Mouse (Mus musculus): ENCODE results near the gene Ugt1a9.
"Not testable (repeated sequence)": the region's sequence is repeated elsewhere in the genome, so short reads cannot be mapped to it uniquely, and the experiment has no call there.

The Ugt1a9 gene

DNA sequence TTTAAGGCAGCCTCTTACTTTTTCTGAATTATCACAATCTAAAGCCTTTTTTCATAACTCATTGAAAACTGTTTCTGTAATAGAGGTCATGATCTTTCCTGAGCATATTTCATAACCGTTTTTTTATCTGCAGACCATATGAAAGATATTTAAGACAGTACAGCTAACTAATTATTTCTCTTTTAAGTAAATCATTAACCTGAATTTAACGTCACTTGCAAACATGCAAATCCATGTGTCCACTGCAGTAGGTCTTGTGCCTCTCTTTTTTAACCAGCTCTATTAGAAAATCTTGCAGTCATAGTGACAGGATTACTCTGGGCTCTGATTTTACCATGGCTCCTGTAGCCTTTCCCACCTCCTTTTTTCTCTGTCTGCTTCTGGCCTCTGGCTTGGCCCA lies at the start of gene Ugt1a9:
Ugt1a9 (plus strand) TSS at position 306 of the 400 bp plus-strand sequence.
- DNase-seq (ENCODE audit: low read depth, low spot score): no peak

DNA sequence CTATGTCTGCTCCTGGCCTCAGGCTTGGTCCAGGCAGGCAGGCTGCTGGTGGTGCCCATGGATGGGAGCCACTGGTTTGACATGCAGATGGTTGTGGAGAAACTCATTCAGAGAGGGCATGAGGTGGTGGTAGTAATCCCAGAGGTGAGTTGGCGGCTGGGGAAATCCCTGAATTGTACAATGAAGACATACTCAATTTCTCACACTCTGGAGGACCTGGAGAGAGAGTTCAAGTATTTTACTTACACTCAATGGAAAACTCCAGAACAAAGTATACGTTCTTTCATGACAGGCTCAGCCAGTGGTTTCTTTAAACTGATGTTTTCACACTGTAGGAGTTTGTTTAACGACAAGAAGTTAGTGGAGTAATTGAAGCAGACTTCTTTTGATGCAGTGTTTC lies 45.4 kb upstream of the Ugt1a9 start:
- DNase-seq (ENCODE audit: low read depth, low spot score): not testable (repeated sequence)

DNA sequence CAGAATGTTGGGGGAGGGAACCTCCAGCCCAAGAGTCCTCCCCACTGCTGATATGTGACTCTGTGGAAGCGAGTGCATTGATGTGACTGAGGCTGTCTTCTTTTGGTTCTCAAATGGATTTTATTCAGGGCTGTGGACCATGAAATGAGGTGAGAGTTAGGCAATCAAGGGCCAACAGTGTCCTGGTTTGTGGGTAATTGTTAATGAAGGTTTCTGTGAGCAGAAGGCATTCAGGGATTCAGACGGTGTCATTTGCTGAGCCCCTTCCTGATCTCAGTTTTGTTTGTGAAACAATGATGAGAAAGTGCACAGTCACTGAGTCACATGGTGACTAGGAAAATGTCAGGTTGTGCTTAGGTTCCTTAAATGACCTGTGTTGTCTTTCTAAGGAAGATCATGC lies 27.6 kb upstream of the Ugt1a9 start:
- not testable (repeated sequence) for DNase-seq (ENCODE audit: low read depth, low spot score)

DNA sequence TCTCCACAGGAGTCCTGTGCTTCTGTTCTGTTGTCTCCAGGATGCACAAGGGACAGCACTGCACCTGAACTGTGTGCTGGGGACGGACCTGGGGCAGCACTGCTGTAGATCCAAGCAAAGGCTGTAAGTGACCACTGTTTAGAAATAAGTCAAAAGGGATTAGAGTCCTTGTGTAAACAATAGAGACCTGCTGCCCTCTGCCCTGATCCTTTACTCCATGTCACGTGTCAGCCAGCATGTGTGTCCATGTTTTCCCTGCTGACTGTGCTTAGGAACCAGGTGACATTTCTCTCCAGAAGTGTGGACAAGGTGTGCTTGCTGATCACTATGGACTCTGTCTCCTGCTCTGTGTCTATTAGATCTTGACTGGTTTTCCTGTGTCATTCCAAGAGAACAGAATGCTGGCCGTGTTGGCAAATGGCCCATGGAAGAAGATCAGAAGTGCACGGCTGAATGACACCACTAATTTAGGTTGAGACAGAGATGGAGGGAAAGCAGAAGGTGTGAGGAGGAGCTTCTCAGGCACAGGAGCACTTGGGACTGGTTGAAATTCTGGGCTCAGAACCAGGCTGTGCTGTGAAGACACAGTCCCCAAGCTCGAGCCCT lies 25.7 kb upstream of the Ugt1a9 start:
- not testable (repeated sequence) for DNase-seq (ENCODE audit: low read depth, low spot score)

DNA sequence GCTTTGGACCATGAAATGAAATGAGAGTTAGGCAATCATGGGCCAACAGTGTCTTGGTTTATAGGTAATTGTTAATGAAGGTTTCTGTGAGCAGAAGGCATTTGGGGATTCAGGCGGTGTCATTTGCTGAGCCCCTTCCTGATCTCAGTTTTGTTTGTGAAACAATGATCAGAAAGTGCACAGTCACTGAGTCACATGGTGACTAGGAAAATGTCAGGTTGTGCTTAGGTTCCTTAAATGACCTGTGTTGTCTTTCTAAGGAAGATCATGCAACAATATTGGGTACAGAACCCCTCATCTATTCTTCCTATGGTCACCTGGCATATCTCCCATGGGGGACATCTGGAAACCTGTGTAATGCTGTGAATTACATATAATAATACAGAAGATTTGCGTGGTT lies 23.2 kb upstream of the Ugt1a9 start:
- not testable (repeated sequence) for DNase-seq (ENCODE audit: low read depth, low spot score)

DNA sequence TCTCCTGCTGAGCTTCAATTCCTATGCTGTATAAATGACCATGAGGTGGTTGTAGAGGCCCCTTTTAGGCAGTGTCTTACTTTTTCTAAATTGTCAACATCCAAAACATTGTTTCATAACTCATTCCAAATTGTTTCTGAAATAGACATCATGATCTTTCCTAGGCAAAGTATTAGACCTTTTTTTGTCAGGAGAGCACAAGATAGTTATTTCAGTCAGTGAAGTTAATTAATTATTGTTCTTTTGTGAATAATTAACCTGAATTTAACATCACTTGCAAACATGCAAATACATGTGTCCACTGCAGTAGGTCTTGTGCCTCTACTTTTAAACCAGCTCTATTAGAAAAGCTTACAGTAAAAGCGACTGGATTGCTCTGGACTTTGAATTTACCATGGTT lies 15.5 kb upstream of the Ugt1a9 start, which contains the start of gene Ugt1a10:
Ugt1a10 (plus strand) TSS at position 301 of the 400 bp plus-strand sequence.
- DNase-seq (ENCODE audit: low read depth, low spot score): no peak

DNA sequence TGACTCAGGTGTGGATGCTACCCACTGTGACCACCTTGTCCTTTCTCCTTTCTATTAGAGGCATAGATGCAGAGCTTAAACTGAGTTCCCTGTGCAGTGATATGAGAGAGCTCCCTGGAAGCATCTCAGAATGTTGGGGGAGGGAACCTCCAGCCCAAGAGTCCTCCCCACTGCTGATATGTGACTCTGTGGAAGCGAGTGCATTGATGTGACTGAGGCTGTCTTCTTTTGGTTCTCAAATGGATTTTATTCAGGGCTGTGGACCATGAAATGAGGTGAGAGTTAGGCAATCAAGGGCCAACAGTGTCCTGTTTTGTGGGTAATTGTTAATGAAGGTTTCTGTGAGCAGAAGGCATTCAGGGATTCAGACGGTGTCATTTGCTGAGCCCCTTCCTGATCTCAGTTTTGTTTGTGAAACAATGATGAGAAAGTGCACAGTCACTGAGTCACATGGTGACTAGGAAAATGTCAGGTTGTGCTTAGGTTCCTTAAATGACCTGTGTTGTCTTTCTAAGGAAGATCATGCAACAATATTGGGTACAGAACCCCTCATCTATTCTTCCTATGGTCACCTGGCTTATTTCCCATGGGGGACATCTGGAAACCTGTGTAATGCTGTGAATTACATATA lies 4.0 kb upstream of the Ugt1a9 start:
- DNase-seq (ENCODE audit: low read depth, low spot score): not testable (repeated sequence)

DNA sequence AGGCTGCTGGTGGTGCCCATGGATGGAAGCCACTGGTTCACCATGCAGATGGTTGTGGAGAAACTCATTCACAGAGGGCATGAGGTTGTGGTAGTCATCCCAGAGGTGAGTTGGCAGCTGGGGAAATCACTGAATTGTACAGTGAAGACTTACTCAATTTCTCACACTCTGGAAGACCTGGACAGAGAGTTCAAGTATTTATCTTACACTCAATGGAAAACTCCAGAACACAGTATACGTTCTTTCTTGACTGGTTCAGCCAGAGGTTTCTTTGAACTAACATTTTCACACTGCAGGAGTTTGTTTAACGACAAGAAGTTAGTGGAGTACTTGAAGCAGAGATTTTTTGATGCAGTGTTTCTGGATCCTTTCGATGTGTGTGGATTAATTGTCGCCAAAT lies 302 bp downstream of the Ugt1a9 start:
- DNase-seq (ENCODE audit: low read depth, low spot score): no peak

DNA sequence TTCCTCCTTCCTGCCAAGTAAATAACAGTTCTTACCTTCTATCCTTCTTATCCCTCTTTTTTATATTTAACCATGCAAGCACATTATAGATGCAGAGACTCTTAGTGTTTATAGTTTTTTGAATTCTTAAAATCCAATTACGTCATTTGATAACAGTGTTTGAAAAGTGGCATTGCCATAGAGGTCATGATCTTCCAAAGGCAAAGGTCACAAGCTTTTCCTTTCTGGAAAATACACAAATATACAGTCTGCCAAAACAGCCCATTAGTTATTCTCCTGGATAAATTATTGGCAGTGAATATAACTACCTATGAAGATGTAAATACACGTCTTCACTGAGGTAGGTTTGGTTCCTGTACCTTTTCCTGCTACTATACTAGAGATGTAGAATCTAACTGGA lies 3.9 kb downstream of the Ugt1a9 start:
- DNase-seq (ENCODE audit: low read depth, low spot score): no peak

DNA sequence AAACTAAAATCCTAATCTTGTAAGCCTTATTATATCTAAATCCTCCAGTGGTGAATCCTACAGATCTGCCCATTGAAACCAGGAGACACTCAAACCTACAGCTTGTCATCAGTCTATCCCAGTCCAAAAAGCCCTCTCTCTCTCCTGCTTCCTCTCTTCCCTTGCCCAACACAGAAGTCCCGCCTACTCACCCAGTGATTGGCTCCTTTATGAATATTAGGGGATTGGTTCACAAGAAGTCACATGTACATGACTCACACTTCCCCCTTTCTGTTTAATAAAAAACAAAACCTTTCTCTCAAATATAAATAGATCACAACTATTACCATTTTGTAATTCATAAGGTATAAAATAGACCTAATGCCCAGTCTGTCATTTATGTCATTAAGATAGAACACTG lies 6.5 kb downstream of the Ugt1a9 start:
- no peak for DNase-seq (ENCODE audit: low read depth, low spot score)

DNA sequence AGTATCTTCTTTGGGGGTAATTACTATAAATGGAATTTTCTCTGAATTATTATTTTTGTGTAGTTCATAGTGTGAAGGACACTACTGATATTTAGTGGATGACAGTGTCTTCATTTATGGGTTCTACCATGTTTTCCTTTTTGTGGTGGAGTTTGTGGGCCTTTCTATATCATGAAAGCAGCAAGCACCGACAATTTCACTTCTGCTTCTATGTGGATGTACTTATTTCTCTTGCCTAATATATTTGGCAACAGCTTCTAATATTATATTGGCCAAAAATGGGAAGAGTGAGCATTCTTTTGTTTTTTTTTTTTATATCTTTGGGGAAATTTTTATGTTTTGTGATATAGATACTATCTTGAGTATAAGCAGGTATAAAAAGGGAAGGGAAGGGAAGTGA lies 11.1 kb downstream of the Ugt1a9 start:
- DNase-seq (ENCODE audit: low read depth, low spot score): no peak

DNA sequence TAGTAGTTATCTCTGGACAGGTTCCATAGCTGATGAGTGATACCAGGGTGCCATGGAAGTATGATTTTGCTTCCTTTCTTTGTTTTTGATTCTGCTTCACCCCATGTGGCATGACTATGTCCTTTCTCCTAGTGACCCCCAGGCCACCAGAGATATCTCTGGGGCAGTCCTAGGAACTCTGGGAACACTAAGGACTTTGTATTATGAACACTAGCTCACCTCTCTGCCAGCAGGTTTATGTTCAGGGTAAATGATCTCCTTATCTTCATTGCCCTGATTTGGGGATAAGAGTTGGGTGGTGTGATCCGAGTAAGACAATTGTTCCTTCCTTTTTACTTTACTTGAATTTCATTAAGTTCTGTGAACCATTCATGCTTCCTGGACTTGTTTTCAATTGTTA lies 15.5 kb downstream of the Ugt1a9 start:
- no peak for DNase-seq (ENCODE audit: low read depth, low spot score)

DNA sequence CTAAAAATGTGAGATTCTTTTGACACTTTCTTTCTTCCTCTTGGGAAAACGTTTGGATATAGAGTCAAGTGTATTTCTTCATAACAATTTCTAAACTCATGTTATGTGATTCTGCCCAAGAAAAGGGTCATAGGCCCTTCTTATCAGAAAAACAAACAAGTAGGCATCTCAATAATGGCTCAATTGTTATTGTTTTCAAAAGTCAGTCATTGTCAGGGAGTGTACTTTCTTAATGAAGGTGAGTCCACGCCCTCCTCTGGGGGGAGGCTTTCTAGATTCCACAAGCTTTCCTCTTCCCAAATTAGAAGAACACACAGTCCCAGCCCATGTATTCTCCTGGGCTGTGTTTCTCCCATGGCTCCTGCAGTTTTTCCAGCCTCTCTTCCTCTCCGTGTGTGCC lies 16.9 kb downstream of the Ugt1a9 start, which contains the start of gene Ugt1a8:
Ugt1a8 (plus strand) TSS at position 301 of the 400 bp plus-strand sequence.
- DNase-seq (ENCODE audit: low read depth, low spot score): no peak

DNA sequence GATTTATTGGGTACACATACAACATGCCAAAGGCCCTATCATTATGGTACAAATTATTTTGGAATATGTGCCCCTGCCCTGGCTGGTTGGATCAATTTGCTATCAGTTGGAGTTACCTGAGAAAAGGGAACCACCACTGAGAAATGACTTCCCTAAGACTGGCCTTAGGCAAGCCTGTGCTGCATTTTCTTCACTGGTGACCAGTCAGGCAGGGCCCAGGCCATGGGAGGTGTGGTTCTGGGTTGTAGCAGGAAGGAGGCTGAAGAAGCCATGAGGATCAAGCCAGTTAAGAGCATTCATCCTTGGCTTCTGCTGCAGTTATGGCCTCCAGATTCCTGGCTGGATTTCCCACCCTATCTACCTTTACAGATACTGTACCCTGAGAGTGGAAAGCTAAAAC lies 21.7 kb downstream of the Ugt1a9 start:
- no peak for DNase-seq (ENCODE audit: low read depth, low spot score)

DNA sequence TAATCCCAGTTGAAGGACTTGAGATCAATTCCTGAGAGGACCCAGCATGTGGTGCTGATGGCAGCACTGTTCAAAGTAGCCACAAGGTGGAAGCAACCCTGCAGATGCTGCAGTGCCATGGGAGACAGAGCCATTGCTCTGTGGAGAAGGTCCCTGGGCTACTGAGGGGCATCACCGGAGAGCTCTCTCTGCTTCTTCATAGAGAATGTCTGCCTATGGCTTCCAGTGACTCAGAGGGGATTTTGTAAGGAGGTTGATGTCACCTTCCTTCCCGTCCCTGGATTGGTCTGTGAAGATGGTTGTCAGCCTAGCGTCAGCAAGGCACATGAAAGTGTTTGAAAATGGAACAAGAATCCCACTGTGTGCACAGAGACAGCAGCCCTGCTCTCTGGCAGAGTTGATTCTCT lies 23.7 kb downstream of the Ugt1a9 start:
- not testable (repeated sequence) for DNase-seq (ENCODE audit: low read depth, low spot score)

DNA sequence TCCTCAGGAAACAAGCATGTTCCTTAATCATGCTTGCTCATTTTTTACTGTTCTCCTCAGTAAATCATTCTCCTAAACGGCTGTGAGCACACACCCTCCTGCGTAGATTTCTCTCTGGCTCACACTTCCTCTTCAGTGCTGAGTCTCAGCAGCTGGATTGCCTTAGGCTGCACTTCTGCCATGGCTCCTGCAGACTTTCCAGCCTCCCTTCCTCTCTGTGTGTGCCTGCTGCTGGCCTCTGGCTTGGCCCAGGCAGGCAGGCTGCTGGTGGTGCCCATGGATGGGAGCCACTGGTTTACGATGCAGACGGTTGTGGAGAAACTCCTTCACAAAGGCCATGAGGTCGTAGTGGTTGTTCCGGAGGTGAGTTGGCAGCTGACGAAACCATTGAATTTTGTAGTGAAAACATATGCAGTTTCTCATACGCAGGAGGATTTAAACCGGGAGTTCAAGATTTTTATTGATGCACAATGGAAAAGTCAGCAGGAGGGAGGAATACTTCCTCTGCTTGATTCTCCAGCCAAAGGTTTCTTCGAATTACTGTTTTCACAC lies 24.4 kb downstream of the Ugt1a9 start, which contains the start of gene Ugt1a7c:
Ugt1a7c (plus strand) TSS at position 122 of the 552 bp plus-strand sequence.
- no peak for DNase-seq (ENCODE audit: low read depth, low spot score)

DNA sequence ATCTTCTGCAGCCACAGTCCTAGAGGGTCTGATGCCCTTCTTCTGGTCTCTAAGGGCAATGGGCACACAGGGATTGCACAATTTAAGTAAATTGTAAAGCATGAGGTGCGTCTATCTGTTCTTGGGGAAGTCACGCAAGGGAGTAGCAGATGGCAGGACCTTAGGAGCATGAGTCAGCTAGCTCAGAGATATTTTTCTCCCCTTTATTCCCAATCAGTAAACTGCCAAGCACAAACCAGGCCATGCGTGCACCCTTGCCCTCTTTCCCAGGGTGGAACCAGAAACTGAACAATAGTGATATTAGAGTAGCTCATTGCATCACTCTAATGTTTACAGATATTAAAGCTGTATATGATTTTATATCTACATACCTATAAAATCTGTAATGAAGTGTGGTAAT lies 27.9 kb downstream of the Ugt1a9 start:
- DNase-seq (ENCODE audit: low read depth, low spot score): not testable (repeated sequence)

DNA sequence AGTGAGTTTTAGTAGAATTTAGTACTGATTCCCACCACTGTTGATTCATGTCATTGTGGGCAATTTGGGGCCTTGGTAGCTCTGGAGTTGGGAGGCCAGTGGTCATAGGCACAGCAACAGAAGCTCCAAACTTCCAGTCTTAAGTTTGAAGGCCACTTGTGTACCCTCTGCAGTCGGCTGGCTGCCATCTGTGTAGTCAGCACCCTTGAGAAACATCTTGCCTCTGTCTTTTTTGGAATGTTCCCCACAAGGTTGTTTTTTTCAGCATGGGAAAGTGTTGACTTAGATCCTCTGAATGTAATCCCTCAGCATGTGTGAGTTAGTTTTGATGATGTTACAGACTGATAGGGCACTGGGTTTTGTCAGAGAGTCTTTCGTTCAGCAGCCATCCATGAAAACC lies 29.1 kb downstream of the Ugt1a9 start:
- not testable (repeated sequence) for DNase-seq (ENCODE audit: low read depth, low spot score)

DNA sequence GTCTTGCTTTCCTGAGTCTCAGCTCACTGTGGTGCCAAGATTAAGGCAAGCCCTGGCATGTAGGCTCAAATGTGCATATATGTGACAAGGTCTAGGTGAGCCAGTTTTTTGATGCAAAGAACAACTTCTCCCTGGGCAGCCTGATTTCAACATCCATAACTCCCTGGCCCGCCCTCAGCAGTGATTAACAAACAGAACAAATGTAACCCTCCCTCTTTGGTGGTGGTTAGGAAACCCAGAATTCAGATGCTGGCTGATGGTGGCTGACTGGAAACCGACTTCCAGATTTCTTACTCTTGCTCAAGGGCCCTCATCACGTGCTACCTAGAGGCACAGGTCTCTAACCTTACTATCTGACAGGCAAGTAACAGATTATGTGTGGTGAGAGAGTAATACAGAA lies 32.4 kb downstream of the Ugt1a9 start, which contains the start of gene Ugt1a6b:
Ugt1a6b (plus strand) TSS at position 234 of the 400 bp plus-strand sequence.
- DNase-seq (ENCODE audit: low read depth, low spot score): not testable (repeated sequence)

DNA sequence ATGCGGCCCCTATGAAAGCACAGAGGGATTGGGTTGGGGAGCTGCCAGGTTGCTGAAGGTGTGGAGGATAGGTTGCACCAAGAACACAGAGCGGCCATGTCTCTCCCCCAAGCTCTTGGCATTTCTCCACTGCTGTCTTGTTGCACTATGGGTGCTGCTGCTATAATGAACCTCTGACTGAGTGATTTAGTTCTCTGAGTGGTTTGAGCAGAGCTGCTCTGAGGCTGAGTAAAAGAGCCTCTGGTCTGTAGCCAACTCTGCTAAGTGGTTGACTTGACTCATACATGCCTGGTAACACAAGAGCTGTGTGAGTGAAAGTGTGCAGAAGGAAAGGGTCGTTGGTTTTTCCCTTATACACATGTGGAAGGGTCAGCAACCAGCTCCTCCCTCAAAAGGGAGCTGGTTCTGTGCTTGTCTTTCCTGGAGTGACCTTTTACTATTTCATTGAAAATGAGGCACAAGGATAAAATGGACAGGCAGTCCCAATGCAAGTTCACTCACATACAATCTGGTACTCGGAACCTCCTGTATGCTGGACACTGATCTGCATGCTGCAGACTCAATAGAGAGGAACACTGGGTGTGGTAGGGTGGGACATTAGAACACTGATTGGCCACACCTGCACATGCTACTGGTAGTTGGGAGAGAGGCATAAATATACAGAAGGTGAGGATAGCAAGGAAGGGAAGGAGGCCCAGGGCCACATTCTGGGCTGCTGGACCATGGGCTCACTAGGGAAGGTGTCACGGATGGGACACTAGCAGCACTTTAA lies 33.3 kb downstream of the Ugt1a9 start:
- DNase-seq (ENCODE audit: low read depth, low spot score): not testable (repeated sequence)

DNA sequence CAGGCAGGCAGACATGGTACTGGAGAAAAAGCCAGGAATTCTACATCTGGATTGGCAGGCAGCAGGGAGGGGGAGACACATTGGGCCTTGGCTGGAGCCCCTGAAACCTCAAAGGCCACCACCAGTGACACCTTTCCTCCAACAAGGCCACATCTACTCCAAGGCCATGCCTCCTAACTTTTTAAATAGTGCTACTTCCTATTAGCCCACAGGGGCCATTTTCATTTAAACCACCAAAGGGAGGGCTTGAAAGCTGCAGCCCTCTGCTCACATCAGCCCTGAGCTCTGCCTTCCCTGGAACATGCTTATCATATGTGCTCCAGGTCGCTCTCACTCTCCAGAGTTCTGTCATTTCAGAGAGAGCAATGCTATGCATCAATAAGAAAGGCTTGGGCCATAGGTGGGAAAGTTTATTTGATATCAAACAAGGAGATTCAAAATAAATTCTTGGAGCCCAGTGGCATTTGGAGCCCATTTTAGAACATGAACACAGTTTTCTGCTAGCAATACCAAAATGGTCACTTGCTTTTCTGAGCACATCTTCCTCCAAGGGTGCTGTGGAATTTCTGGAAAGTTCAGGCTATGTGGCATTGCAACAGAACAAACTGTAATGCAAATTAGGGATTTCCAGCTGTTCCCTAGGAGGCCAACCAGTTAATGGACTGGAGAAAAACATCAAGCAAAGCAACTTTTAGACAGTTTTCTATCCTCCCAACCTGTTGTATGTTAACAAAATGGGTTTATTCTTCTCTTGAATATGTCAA lies 34.2 kb downstream of the Ugt1a9 start:
- no peak for DNase-seq (ENCODE audit: low read depth, low spot score)

All from telencephalon, adult 2 months (tissue).